Mouse (Mus musculus): Measurements from ENCODE around the gene Snapc3. TPM values are rescaled to one million over a fixed set of nuclear protein-coding genes. Genes with fewer than 3 reads are reported as not detected.

The Snapc3 gene
- polyA plus RNA-seq (2016; fragmentation: Nextera tagmentation; extraction: Ambion mirVana) = 77.0 and 86.1 TPM in 2 replicates

DNA sequence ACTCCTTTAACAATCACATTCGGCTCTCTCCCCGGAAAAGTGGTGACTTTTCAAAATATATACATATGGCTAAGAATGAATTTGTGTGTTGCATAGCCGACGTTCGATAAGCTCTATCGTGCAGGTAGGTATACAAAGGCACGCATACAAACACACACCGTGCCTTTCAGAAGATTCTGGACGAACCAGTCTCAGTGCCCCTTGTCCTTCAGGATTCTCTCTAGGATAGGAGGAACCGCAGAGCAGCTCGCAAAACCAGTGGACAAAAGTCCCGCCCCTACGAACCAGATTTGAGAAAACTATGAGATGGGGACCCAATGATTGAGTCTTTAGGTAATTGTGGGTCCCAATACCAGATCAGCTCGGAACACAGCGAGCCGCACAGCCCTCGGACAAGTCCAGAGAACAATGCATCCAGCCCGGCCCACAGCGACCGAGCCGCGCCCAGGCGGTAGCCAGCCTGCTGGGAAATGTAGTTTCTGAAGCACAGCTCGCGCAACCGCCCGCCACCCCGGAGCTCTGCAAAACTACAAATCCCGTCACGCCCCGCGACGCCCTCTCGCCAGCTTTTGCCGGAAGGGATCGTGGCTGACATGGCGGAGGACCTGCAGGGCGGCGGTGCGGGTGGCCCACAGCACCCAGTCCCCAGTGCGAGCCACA, at the start of gene Snapc3:
TSS of gene Snapc3 (plus strand) at position 565 of the 660 bp plus-strand sequence.
- peaks cover 13% of the 10 kb centered on the region for H3K4me1 ChIP-seq
- H3K9me3 ChIP-seq = no peaks in the 10 kb centered on the region; the same call in 1 of the 2 replicates
- H3K9ac ChIP-seq = peak within 1 kb of the TSS; percentile 91
- ATAC-seq (ENCODE audit: low FRiP score, low read depth) = peak; percentile 100
- WGBS = 2% methylated on average over 41 of the region's 41 CpGs
- H3K27ac ChIP-seq = peak within 1 kb of the TSS; percentile 47
- peak within 1 kb of the TSS; percentile 67 for H3K4me2 ChIP-seq (replicated peaks)
- no peaks in the 10 kb centered on the region for H3K36me3 ChIP-seq
- H3K27me3 ChIP-seq (replicated peaks) = no peaks in the 10 kb centered on the region
- peak within 1 kb of the TSS; percentile 89 for H3K4me3 ChIP-seq

DNA sequence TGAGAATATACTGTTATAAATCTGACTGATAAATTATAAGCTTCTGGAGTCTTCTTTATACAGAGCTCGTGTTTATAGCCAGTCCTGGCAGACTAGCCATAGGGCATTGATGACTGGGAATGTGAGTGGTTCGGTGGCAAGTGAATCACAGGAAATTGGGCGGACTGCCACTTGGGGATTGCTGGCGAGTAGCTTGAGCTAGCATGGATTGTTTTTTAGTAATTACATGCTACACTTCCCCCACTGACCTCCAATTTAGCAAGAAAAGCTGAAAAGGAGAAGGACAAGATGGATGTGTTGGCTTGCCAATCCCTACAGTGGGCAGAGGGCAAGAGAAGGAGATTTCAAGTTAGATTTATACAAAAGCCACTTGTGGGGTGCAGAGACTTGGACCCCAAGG, 44.1 kb upstream of the Snapc3 start:
- Histone ChIP-seq H3K4me3 (no peak overlapping the region), H3K27ac (no peak overlapping the region), H3K9ac (no peak overlapping the region), H3K4me2 (replicated peaks) (no peak overlapping the region), H3K4me1 (no peaks in the 10 kb centered on the region), H3K9me3 (no peaks in the 10 kb centered on the region), H3K36me3 (no peaks in the 10 kb centered on the region), H3K27me3 (replicated peaks) (no peaks in the 10 kb centered on the region)
- ATAC-seq (ENCODE audit: low FRiP score, low read depth) = no peak
- WGBS = 76% methylated on average over 4 of the region's 4 CpGs

DNA sequence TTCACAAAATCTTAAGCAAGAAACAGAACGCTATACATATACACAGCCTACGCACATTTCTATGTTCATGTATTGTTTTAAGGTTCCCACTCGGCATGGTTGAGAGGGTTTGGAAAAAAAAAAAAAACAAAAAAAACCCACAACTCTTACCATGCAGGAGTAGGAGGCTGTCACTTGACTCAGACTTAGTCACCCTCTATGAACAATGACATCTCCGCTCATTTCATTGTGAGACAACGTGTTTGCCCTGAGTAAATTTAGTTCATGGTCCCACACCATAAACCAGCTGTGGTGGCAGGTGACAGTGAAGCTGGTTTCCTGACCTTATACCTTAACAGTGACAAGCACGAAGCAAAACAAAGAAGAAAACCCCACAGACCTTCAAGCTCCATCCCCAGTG, 41.9 kb upstream of the Snapc3 start:
- no peak overlapping the region for H3K9ac ChIP-seq
- no peaks in the 10 kb centered on the region for H3K4me1 ChIP-seq
- WGBS = 89% methylated on average over 6 of the region's 6 CpGs
- no peak for ATAC-seq (ENCODE audit: low FRiP score, low read depth)
- no peak overlapping the region for H3K4me3 ChIP-seq
- no peak overlapping the region for H3K4me2 ChIP-seq (replicated peaks)
- H3K36me3 ChIP-seq = no peaks in the 10 kb centered on the region
- H3K27me3 ChIP-seq (replicated peaks) = no peaks in the 10 kb centered on the region
- no peak overlapping the region for H3K27ac ChIP-seq
- H3K9me3 ChIP-seq = no peaks in the 10 kb centered on the region

DNA sequence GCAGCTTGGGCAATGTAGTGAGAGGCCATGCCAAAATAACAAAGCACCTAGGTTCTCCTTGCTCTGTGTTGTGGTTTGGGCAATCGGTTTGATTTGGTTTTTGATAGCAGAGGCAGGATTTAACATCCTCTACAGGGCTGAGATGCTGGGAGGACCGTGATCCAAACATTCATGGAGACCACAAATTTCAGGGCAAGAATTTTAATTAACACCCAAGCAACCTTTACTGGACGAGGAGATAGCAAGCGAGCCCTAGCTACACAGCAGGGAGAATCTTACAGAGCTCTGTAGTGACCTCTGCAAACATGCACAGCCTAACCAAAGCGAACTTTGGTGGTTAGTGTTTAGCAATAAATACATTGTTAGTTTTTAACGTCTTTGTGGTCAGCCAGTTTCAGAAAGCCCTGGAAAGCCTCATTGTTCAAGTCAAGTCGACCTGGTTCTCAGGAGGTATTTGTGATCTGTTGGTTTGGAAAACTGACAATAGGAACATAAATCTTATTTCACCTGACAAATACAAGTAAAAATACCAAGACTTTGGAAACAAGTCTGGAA, 41.0 kb upstream of the Snapc3 start:
- 71% methylated on average over 7 of the region's 7 CpGs for WGBS
- no peaks in the 10 kb centered on the region for H3K9me3 ChIP-seq
- no peaks in the 10 kb centered on the region for H3K27me3 ChIP-seq (replicated peaks)

DNA sequence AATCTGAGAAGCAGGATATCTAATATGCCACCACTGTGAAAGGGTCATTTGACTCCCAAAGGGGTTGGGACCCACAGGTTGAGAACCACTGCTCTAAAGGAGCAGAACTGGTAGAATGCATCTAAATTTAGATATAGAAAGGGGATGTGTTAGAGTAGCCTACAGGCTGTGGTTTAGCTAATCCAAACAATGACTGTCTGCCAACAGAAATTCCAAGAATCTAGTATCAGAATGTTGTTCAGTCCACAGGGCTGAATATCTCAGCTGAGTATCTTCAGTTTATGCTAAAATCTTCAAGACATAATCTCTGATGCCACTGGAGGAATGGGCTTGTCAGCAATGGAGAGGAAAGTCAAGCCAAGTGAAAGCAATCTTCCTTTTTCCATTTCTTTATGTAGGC, 38.5 kb upstream of the Snapc3 start:
- H3K4me3 ChIP-seq = no peak overlapping the region
- no peak overlapping the region for H3K4me2 ChIP-seq (replicated peaks)
- H3K9me3 ChIP-seq = no peaks in the 10 kb centered on the region
- no peak overlapping the region for H3K9ac ChIP-seq
- no peaks in the 10 kb centered on the region for H3K36me3 ChIP-seq
- ATAC-seq (ENCODE audit: low FRiP score, low read depth) = no peak
- no peak overlapping the region for H3K27ac ChIP-seq
- no peaks in the 10 kb centered on the region for H3K27me3 ChIP-seq (replicated peaks)
- no peaks in the 10 kb centered on the region for H3K4me1 ChIP-seq

More for the DNA sequence above, 41.0 kb upstream of the Snapc3 start:
- ATAC-seq (ENCODE audit: low FRiP score, low read depth) = no peak
- H3K4me1 ChIP-seq = no peaks in the 10 kb centered on the region
- no peak overlapping the region for H3K4me3 ChIP-seq
- H3K36me3 ChIP-seq = no peaks in the 10 kb centered on the region
- no peak overlapping the region for H3K9ac ChIP-seq
- no peak overlapping the region for H3K4me2 ChIP-seq (replicated peaks)
- H3K27ac ChIP-seq = no peak overlapping the region

DNA sequence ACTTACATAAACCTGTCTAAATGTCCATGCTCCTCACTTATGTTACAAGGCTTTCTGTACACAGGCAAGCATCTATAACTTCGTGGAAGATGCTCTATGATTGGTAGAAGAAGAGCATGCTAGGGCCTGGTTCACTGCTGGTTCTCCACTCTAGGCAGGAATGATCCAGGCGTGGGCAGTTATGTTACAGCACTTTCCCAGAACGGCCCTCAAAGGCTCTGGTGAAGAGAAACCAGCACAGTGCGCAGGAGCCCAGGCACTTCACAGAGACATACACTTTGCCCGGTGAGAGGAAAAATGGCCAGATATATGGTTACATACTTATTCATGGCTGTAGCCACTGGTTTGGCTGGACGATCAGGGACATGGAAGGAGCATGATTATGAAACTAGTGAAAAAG, 37.8 kb upstream of the Snapc3 start:
- Histone ChIP-seq H3K9me3 (no peaks in the 10 kb centered on the region), H3K4me2 (replicated peaks) (no peak overlapping the region), H3K9ac (no peak overlapping the region), H3K36me3 (no peaks in the 10 kb centered on the region), H3K27ac (no peak overlapping the region), H3K4me3 (no peak overlapping the region), H3K27me3 (replicated peaks) (no peaks in the 10 kb centered on the region), H3K4me1 (no peaks in the 10 kb centered on the region)
- no peak for ATAC-seq (ENCODE audit: low FRiP score, low read depth)
- 89% methylated on average over 6 of the region's 6 CpGs for WGBS

DNA sequence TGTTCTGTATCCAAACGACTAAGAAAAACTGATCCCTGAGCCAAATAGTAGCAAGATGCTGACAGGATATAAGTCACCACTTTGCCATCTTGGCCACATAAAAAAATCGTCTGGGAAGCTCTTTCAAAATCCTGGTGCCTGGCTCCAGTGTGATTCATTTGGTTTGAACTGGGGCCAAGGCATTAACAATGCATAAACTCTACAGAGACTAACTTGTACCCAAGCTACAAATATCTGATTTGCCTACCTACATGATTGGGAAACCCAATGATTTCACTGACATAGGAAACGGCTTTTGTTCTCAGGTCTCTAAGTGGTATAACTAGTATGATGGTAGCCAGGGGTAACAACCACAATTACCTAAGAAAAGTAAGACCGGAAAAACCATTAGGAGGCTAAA, 37.3 kb upstream of the Snapc3 start:
- no peak overlapping the region for H3K4me2 ChIP-seq (replicated peaks)
- no peak overlapping the region for H3K4me3 ChIP-seq
- H3K9ac ChIP-seq = no peak overlapping the region
- no peaks in the 10 kb centered on the region for H3K36me3 ChIP-seq
- WGBS = 85% methylated on average over 4 of the region's 4 CpGs
- H3K9me3 ChIP-seq = no peaks in the 10 kb centered on the region
- no peak for ATAC-seq (ENCODE audit: low FRiP score, low read depth)
- H3K27me3 ChIP-seq (replicated peaks) = no peaks in the 10 kb centered on the region
- no peak overlapping the region for H3K27ac ChIP-seq
- H3K4me1 ChIP-seq = no peaks in the 10 kb centered on the region

DNA sequence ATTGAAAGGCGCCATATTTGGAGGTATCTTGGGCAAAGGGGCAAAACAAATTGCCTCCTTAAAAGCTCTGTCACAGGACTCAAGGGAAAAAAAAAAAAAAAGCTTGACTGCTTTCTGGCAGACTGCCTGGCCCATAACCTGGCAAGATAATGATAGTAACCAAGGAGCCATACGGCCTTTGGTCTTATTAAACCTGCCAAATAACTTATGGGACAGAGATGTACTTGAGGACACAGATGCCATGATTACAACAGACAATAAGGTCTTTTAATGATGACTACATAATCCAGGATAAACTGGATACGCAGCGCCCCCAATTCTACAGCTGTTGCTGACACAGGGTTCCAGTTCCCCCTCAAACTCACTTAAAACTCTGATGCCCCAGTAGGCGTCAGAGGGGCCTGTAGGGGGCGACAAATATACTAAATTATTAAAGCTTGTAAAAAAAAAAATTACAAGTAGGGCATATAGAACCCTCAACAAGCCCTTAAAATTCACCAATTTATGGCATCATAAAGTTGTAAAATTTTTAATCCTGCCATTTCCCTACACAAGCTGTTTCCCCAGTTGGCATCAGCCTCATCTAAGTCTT, 33.5 kb upstream of the Snapc3 start:
- no peak for ATAC-seq (ENCODE audit: low FRiP score, low read depth)
- H3K4me1 ChIP-seq = no peaks in the 10 kb centered on the region
- H3K27me3 ChIP-seq (replicated peaks) = no peaks in the 10 kb centered on the region
- no peaks in the 10 kb centered on the region for H3K9me3 ChIP-seq
- no peak overlapping the region for H3K9ac ChIP-seq
- no peaks in the 10 kb centered on the region for H3K36me3 ChIP-seq
- no peak overlapping the region for H3K4me3 ChIP-seq
- no peak overlapping the region for H3K4me2 ChIP-seq (replicated peaks)
- no peak overlapping the region for H3K27ac ChIP-seq
- WGBS = 63% methylated on average over 6 of the region's 6 CpGs

DNA sequence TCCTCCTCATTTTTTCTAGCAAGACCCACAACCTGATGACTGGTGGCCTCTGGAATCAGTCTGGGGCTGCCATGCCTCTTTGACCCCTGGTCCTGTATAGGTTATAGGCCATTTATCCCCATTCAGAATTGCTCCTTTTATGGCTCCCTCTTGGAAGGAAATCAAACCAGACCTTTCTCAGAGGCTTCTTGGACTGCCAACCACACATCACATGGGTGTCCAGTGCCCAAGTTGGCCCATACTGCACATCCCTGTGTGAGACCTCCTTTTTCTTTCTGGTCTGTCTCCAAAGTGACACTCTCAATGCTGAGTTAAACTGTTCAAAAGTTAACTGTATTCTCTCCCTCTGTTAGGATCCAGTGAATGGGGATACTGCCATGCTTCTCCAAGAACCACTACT, 32.4 kb upstream of the Snapc3 start:
- Histone ChIP-seq H3K4me3 (no peak overlapping the region), H3K9ac (no peak overlapping the region), H3K4me2 (replicated peaks) (no peak overlapping the region), H3K4me1 (no peaks in the 10 kb centered on the region), H3K27ac (no peak overlapping the region), H3K9me3 (no peaks in the 10 kb centered on the region), H3K27me3 (replicated peaks) (no peaks in the 10 kb centered on the region), H3K36me3 (no peaks in the 10 kb centered on the region)
- no peak for ATAC-seq (ENCODE audit: low FRiP score, low read depth)

DNA sequence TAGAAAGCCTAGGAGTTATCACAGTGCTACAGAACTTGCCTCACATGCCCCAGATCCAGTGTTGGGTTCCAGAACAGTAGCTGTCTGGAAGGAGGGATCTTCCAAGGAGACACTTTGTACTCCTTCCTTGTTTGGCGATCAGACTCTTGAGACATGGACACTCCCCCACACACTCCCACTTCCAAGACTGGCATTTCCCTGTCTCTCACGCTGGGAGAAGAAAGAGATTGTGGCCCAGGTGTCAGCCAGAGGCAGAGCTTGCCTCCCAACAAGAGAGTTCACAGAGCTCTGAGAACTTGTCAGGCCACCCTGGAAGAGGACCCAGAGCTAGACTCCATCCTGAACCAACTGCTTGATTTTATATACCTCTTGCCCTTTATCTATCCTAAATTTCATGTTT, 27.0 kb upstream of the Snapc3 start:
- H3K27ac ChIP-seq = no peak overlapping the region
- H3K27me3 ChIP-seq (replicated peaks) = no peaks in the 10 kb centered on the region
- no peak overlapping the region for H3K4me2 ChIP-seq (replicated peaks)
- WGBS = 64% methylated on average over 2 of the region's 2 CpGs
- ATAC-seq (ENCODE audit: low FRiP score, low read depth) = no peak
- H3K9ac ChIP-seq = no peak overlapping the region
- H3K36me3 ChIP-seq = no peaks in the 10 kb centered on the region
- no peaks in the 10 kb centered on the region for H3K4me1 ChIP-seq
- no peak overlapping the region for H3K4me3 ChIP-seq
- H3K9me3 ChIP-seq = no peaks in the 10 kb centered on the region

DNA sequence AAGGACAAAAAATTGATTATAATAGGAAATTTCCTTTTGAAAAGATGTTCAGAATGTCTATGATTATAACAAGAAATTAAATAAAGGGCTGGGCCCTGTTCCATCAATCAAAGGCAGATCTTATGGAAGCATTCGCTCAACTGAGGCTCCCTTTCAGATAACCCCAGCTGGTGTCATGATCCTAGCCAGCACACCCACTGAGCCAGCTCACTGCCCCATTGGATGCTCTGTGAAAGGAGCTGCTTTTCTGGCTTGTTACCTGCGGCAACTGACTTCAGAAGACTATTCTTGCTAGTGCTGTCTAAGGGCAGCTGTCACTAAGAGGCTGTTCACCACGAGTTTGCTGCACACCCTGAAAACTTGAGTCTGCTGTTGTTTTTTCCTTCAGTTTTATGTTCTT, 25.6 kb upstream of the Snapc3 start:
- no peak for ATAC-seq (ENCODE audit: low FRiP score, low read depth)
- no peaks in the 10 kb centered on the region for H3K4me1 ChIP-seq
- no peaks in the 10 kb centered on the region for H3K9me3 ChIP-seq
- H3K27me3 ChIP-seq (replicated peaks) = no peaks in the 10 kb centered on the region
- WGBS = 29% methylated on average over 3 of the region's 3 CpGs
- no peak overlapping the region for H3K27ac ChIP-seq
- no peak overlapping the region for H3K4me3 ChIP-seq
- H3K36me3 ChIP-seq = no peaks in the 10 kb centered on the region
- H3K9ac ChIP-seq = no peak overlapping the region
- H3K4me2 ChIP-seq (replicated peaks) = no peak overlapping the region

DNA sequence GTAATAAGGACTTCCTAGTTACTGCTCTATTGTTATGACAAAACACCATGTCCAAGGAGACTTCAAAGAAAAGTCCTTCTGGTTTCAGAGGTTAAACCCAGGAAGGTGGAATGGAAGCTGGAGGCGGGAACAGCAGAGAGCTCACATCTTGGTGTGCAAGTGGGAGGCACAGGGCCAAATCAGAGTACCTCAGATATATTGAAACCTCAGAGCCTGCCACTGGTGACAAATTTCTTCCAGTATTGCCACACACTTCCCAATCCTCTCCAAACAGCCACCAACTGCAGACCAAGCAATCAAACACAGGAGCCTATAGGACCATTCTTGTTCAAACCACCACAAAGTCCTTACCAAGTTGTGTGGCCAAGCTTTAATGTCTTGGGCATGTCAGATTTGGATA, 23.8 kb upstream of the Snapc3 start:
- Histone ChIP-seq H3K36me3 (no peaks in the 10 kb centered on the region), H3K4me1 (no peaks in the 10 kb centered on the region), H3K4me2 (replicated peaks) (no peak overlapping the region), H3K4me3 (no peak overlapping the region), H3K9ac (no peak overlapping the region), H3K9me3 (no peaks in the 10 kb centered on the region), H3K27ac (no peak overlapping the region), H3K27me3 (replicated peaks) (no peaks in the 10 kb centered on the region)
- ATAC-seq (ENCODE audit: low FRiP score, low read depth) = no peak
- 85% methylated on average over 1 of the region's 1 CpGs for WGBS

DNA sequence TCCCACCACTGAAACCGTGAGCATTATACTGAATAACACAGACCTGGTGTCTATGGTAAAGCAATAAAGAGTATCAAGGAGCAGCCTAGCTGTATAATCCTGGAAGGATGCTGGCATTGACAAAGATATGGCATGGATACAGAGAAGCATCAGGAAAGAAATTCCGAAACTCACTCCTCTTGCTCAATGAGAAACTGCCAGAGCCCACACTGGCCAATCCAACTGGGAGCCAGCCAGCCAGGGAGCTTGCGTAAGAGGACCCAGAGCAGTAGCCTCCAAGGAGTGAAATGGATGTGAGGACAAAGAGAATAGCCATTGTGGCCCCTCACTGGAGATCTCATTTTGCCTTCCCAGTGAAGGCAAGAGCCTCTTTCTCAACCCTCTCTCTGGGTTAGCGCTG, 21.2 kb upstream of the Snapc3 start:
- Histone ChIP-seq H3K27ac (no peak overlapping the region), H3K4me1 (no peaks in the 10 kb centered on the region), H3K4me2 (replicated peaks) (no peak overlapping the region), H3K4me3 (no peak overlapping the region), H3K27me3 (replicated peaks) (no peaks in the 10 kb centered on the region), H3K9ac (no peak overlapping the region), H3K9me3 (no peaks in the 10 kb centered on the region), H3K36me3 (no peaks in the 10 kb centered on the region)
- ATAC-seq (ENCODE audit: low FRiP score, low read depth) = no peak
- WGBS = 93% methylated on average over 4 of the region's 4 CpGs
